Mouse (Mus musculus): ENCODE measurements around the gene Il1rap.

Gene Il1rap

GRCm38 (mm10) chr16:26723952-26724747 lies 142.6 kb downstream of the Il1rap start:
- DNase-seq (ENCODE audit: low read depth, low spot score): no peak

- peak; percentile 23 for DNase-seq (ENCODE audit: low read depth, low spot score)
These were observed 146.6 kb downstream of the Il1rap start for GRCm38 (mm10) chr16:26728139-26728538.

DNA sequence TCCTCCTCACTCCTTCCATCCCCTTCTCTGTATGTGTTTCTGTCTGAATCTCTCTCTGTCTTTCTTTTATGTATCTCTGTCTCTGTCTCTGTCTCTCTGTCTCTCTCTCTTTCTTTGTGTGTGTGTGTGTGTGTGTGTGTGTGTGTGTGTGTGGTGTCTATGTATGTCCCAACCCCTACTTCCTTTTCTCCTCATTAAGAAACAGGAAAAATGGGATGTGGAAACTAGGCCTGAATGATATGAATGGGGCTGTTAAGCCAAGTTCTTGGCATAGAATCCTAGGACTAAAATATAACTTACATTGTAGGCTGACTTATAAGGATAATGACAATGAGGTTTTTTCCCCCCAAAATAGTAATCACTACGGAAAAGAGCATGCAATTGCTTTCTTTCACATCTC lies 149.4 kb downstream of the Il1rap start:
- no peak for DNase-seq (ENCODE audit: low read depth, low spot score)

DNA sequence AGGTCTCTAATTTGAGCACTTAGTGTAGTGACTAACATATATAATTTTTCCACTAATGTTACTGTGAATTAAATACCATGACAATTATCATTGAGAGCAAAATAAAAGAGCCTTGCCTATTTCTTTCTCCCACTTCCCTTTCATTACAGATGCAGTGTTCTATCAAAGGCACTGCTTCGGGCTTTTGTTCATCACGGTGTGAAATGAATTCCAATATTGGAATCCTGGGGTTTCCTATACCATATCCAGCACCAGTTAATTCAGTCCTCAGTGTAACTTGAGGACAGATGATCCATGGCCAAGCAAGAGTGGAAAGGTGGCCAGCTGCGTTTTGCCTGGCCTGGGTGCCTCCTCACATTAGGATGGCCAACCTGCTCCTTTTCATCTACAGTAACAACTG lies 151.1 kb downstream of the Il1rap start:
- DNase-seq (ENCODE audit: low read depth, low spot score): no peak

DNA sequence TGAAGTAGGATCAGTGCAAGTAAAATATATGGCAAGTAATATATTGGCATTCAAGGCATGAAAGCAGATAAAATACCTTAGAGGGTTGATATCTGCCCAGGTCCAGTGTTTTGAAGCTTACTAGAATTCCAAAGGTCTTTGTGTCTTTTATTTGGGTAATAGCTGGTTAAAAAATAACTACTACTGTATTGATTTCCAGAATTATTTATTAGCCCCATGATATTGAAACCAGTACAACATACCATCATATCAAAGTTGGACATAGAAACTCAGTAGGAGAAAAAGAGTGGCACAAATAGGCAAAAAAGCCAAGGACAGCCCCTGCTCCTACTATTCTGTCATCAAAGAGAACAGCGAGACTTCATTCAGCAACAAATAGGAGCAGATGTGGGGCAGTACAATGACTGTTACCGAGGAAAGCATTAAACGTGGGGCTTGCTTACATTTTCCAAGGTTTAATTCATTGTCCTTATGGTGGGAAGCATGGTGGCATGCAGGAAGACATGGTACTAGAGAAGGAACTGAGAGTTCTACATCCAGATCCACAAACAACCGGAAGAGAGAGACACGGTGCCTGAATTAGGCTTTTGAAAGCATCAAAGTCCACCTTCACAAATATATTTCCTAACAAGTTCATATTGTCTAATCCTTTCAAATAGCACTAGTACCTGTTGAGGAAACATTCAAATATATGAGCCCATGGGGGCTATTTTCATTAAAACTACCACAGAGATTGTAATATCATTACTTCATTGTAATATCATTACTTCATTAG lies 174.1 kb downstream of the Il1rap start:
- DNase-seq (ENCODE audit: low read depth, low spot score): no peak

DNA sequence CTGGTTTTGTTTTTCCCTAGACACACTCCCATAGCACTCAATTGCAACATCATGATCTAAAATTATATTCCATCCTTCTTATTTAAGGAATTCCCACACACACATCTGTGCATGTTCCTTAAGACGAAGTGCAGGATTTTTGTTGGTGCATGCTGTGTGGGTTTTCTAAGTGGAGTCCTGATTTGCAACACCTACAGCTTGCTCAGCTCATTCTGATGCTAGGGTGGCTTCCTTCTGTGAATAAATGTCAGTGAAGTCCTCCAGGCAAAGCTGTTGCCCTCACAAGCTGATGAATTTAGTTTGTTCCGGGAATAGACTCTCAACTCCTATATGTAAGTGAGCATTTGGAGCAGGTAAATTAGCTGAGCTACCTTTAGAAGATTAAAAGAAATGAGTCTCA lies 194.5 kb downstream of the Il1rap start:
- no peak for DNase-seq (ENCODE audit: low read depth, low spot score)

DNA sequence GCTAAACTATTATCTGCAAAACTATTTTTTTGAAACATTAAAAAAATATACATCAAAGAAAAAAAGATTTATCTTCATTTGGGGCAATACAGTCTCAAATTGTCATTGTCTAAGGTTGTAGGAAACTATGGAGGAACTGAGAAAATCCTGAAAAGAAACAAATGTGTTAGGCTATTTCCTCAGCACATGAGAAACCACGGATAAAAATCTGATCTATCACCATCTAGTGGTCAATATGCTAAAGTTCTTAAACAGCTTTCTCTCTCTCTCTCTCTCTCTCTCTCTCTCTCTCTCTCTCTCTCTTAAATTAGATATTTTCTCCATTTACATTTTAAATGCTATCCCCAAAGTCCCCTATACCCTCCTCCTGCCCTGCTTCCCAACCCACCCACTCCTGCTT lies 195.6 kb downstream of the Il1rap start:
- no peak for DNase-seq (ENCODE audit: low read depth, low spot score)

All from A20 (cell line).